Mouse (Mus musculus): ENCODE measurements at regions not wholly inside any gene's neighbourhood (a gene's known extent, or its start where the extent isn't known, plus 50 kb on each side); places are given as distances from the start of the nearest gene placed in this dataset.

- no peak overlapping the region for H3K4me2 ChIP-seq
- WGBS, result 75% methylated on average over 8 of the region's 8 CpGs
- no peaks in the 10 kb centered on the region for H3K4me1 ChIP-seq
- H3K9ac ChIP-seq, result no peak overlapping the region
- H3K9me3 ChIP-seq (replicated peaks), result peaks cover 4% of the 10 kb centered on the region
- no peak overlapping the region for H3K4me3 ChIP-seq
- no peak overlapping the region for H3K27ac ChIP-seq
- H3K27me3 ChIP-seq, result peaks cover 19% of the 10 kb centered on the region; the same call in 1 of the 2 replicates
- no peak for ATAC-seq
- no peaks in the 10 kb centered on the region for H3K36me3 ChIP-seq (ENCODE audit: poor library complexity, severe bottlenecking)
Observed at GRCm38 (mm10) chr9:69705942-69706341, 54.8 kb downstream of the Foxb1 start.

- H3K4me2 ChIP-seq, result no peak overlapping the region
- H3K27me3 ChIP-seq, result peaks cover 22% of the 10 kb centered on the region; the same call in 1 of the 2 replicates
- H3K9me3 ChIP-seq (replicated peaks), result peaks cover 4% of the 10 kb centered on the region; the same call in 1 of the 2 replicates
- no peaks in the 10 kb centered on the region for H3K4me1 ChIP-seq
- WGBS, result 80% methylated on average over 4 of the region's 4 CpGs
- H3K27ac ChIP-seq, result no peak overlapping the region
- ATAC-seq, result no peak
- H3K9ac ChIP-seq, result no peak overlapping the region
- H3K4me3 ChIP-seq, result no peak overlapping the region
- no peaks in the 10 kb centered on the region for H3K36me3 ChIP-seq (ENCODE audit: poor library complexity, severe bottlenecking)
Observed at GRCm38 (mm10) chr9:69705071-69705470, 55.7 kb downstream of the Foxb1 start.

- no peak overlapping the region for H3K27ac ChIP-seq
- WGBS, result 75% methylated on average over 7 of the region's 7 CpGs
- no peak overlapping the region for H3K4me2 ChIP-seq
- H3K4me3 ChIP-seq, result no peak overlapping the region
- peaks cover 4% of the 10 kb centered on the region; the same call in 1 of the 2 replicates for H3K9me3 ChIP-seq (replicated peaks)
- H3K9ac ChIP-seq, result no peak overlapping the region
- H3K36me3 ChIP-seq (ENCODE audit: poor library complexity, severe bottlenecking), result no peaks in the 10 kb centered on the region
- ATAC-seq, result no peak
- H3K27me3 ChIP-seq, result peaks cover 29% of the 10 kb centered on the region; the same call in 1 of the 2 replicates
- H3K4me1 ChIP-seq, result no peaks in the 10 kb centered on the region
Observed at GRCm38 (mm10) chr9:69703731-69704130, 57.0 kb downstream of the Foxb1 start.

GRCm38 (mm10) chr9:69702156-69702928 is 58.4 kb downstream of the Foxb1 start:
- H3K9ac ChIP-seq, result no peak overlapping the region
- H3K4me2 ChIP-seq, result no peak overlapping the region
- H3K4me1 ChIP-seq, result no peaks in the 10 kb centered on the region
- H3K9me3 ChIP-seq (replicated peaks), result no peaks in the 10 kb centered on the region
- peaks cover 32% of the 10 kb centered on the region; the same call in 1 of the 2 replicates for H3K27me3 ChIP-seq
- no peaks in the 10 kb centered on the region for H3K36me3 ChIP-seq (ENCODE audit: poor library complexity, severe bottlenecking)
- H3K27ac ChIP-seq, result no peak overlapping the region
- no peak for ATAC-seq
- H3K4me3 ChIP-seq, result no peak overlapping the region
- 83% methylated on average over 8 of the region's 8 CpGs for WGBS

GRCm38 (mm10) chr9:69700696-69701095 is 60.0 kb downstream of the Foxb1 start:
- 62% methylated on average over 9 of the region's 9 CpGs for WGBS

GRCm38 (mm10) chr9:69691756-69692155 is 69.0 kb downstream of the Foxb1 start:
- no peak overlapping the region for H3K27ac ChIP-seq
- peaks cover 12% of the 10 kb centered on the region for H3K4me1 ChIP-seq
- no peaks in the 10 kb centered on the region for H3K36me3 ChIP-seq (ENCODE audit: poor library complexity, severe bottlenecking)
- H3K9me3 ChIP-seq (replicated peaks), result no peaks in the 10 kb centered on the region
- H3K4me3 ChIP-seq, result no peak overlapping the region
- H3K4me2 ChIP-seq, result no peak overlapping the region
- 85% methylated on average over 3 of the region's 3 CpGs for WGBS
- no peak overlapping the region for H3K9ac ChIP-seq
- H3K27me3 ChIP-seq, result peaks cover 28% of the 10 kb centered on the region
- no peak for ATAC-seq

More at GRCm38 (mm10) chr9:69700696-69701095, 60.0 kb downstream of the Foxb1 start:
- Histone ChIP-seq H3K4me1 (no peaks in the 10 kb centered on the region), H3K27me3 (peaks cover 30% of the 10 kb centered on the region; the same call in 1 of the 2 replicates), H3K36me3 (ENCODE audit: poor library complexity, severe bottlenecking) (no peaks in the 10 kb centered on the region), H3K9me3 (replicated peaks) (no peaks in the 10 kb centered on the region), H3K27ac (no peak overlapping the region), H3K4me2 (no peak overlapping the region), H3K9ac (no peak overlapping the region), H3K4me3 (no peak overlapping the region)
- no peak for ATAC-seq

GRCm38 (mm10) chr9:69687349-69688123 is 73.2 kb downstream of the Foxb1 start:
- H3K4me2 ChIP-seq, result no peak overlapping the region
- H3K36me3 ChIP-seq (ENCODE audit: poor library complexity, severe bottlenecking), result no peaks in the 10 kb centered on the region
- H3K9me3 ChIP-seq (replicated peaks), result no peaks in the 10 kb centered on the region
- H3K27me3 ChIP-seq, result peaks cover 52% of the 10 kb centered on the region
- no peak overlapping the region for H3K4me3 ChIP-seq
- 24% methylated on average over 12 of the region's 12 CpGs for WGBS
- no peak overlapping the region for H3K27ac ChIP-seq
- no peak overlapping the region for H3K9ac ChIP-seq
- peaks cover 14% of the 10 kb centered on the region for H3K4me1 ChIP-seq
- ATAC-seq, result no peak

GRCm38 (mm10) chr9:69686766-69687165 is 74.0 kb downstream of the Foxb1 start:
- ATAC-seq, result no peak
- 81% methylated on average over 4 of the region's 4 CpGs for WGBS
- Histone ChIP-seq H3K4me2 (no peak overlapping the region), H3K4me3 (no peak overlapping the region), H3K36me3 (ENCODE audit: poor library complexity, severe bottlenecking) (no peaks in the 10 kb centered on the region), H3K4me1 (peaks cover 16% of the 10 kb centered on the region), H3K9me3 (replicated peaks) (no peaks in the 10 kb centered on the region), H3K27ac (no peak overlapping the region), H3K9ac (no peak overlapping the region), H3K27me3 (peaks cover 58% of the 10 kb centered on the region)

GRCm38 (mm10) chr9:69685630-69686029 is 75.1 kb downstream of the Foxb1 start:
- Histone ChIP-seq H3K4me1 (peaks cover 19% of the 10 kb centered on the region), H3K4me3 (no peak overlapping the region), H3K27me3 (peaks cover 68% of the 10 kb centered on the region), H3K4me2 (no peak overlapping the region), H3K9me3 (replicated peaks) (no peaks in the 10 kb centered on the region), H3K9ac (no peak overlapping the region), H3K36me3 (ENCODE audit: poor library complexity, severe bottlenecking) (no peaks in the 10 kb centered on the region), H3K27ac (no peak overlapping the region)
- 71% methylated on average over 4 of the region's 4 CpGs for WGBS
- ATAC-seq, result no peak

- WGBS, result 11% methylated on average over 9 of the region's 9 CpGs
- H3K27ac ChIP-seq, result no peak overlapping the region
- no peak overlapping the region for H3K4me2 ChIP-seq
- H3K27me3 ChIP-seq, result peaks cover 73% of the 10 kb centered on the region
- H3K4me1 ChIP-seq, result 0 out of 2 replicates have a peak, but pooled peaks cover 6% of the 10 kb centered on the region
- H3K36me3 ChIP-seq (ENCODE audit: poor library complexity, severe bottlenecking), result no peaks in the 10 kb centered on the region
- no peak overlapping the region for H3K4me3 ChIP-seq
- ATAC-seq, result no peak
- H3K9ac ChIP-seq, result no peak overlapping the region
- no peaks in the 10 kb centered on the region for H3K9me3 ChIP-seq (replicated peaks)
Observed at GRCm38 (mm10) chr9:69681372-69682213, 79.1 kb downstream of the Foxb1 start.

GRCm38 (mm10) chr9:69678634-69679033 is 82.1 kb downstream of the Foxb1 start:
- no peaks in the 10 kb centered on the region for H3K36me3 ChIP-seq (ENCODE audit: poor library complexity, severe bottlenecking)
- no peak overlapping the region for H3K9ac ChIP-seq
- ATAC-seq, result no peak
- 94% methylated on average over 1 of the region's 1 CpGs for WGBS
- H3K9me3 ChIP-seq (replicated peaks), result no peaks in the 10 kb centered on the region; the same call in 1 of the 2 replicates
- H3K27ac ChIP-seq, result no peak overlapping the region
- H3K4me2 ChIP-seq, result no peak overlapping the region
- peaks cover 76% of the 10 kb centered on the region for H3K27me3 ChIP-seq
- H3K4me1 ChIP-seq, result 0 out of 2 replicates have a peak, but pooled peaks cover 5% of the 10 kb centered on the region
- H3K4me3 ChIP-seq, result no peak overlapping the region
